Mouse (Mus musculus) lung, postnatal 0 days (tissue): ENCODE measurements around the gene Mettl8. TPM values are rescaled to one million over a fixed set of nuclear protein-coding genes. Genes with fewer than 3 reads are reported as not detected.

Experiments used
- ATAC-seq: fragments of 200-750 bp; cut with Nextera tagmentation; 2 replicates; pipeline ENCODE4 v1.8.0; 2017; ENCODE audit warnings: moderate library complexity
- DNase-seq: peaks from one replicate; pipeline ENCODE4 v3.0.0-alpha.2; 2016; ENCODE audit warnings: low spot score
- H3K27ac ChIP-seq: fragments of 300-500 bp; sonication (generic); 2 replicates; pipeline ENCODE4 v1.5.1; 2014; ENCODE audit warnings: antibody characterized with exemption, mild to moderate bottlenecking, low read length, mixed read lengths
- H3K27me3 ChIP-seq: fragments of 300-500 bp; sonication (generic); replicated peaks from 2 replicates; pipeline ENCODE4 v1.6.1; 2014; ENCODE audit warnings: low read length, mixed read lengths; ENCODE audit not compliant: insufficient read depth
- H3K36me3 ChIP-seq: fragments of 300-500 bp; sonication (generic); 2 replicates; pipeline ENCODE4 v1.6.1; 2014; ENCODE audit warnings: low read length, mixed read lengths; ENCODE audit not compliant: insufficient read depth
- H3K4me1 ChIP-seq: fragments of 300-500 bp; sonication (generic); 2 replicates; pipeline ENCODE4 v1.6.1; 2014; ENCODE audit warnings: antibody characterized with exemption, low read depth, low read length, mixed read lengths; ENCODE audit not compliant: insufficient read depth
- H3K4me2 ChIP-seq: fragments of 300-500 bp; sonication (generic); replicated peaks from 2 replicates; pipeline ENCODE4 v1.6.1; 2014; ENCODE audit warnings: low read depth, mild to moderate bottlenecking, low read length, moderate library complexity, mixed read lengths
- H3K4me3 ChIP-seq: fragments of 300-500 bp; sonication (generic); 2 replicates; pipeline ENCODE4 v1.5.1; 2014; ENCODE audit warnings: low read depth, low read length
- H3K9ac ChIP-seq: fragments of 300-500 bp; sonication (generic); replicated peaks from 2 replicates; pipeline ENCODE4 v1.6.1; 2014; ENCODE audit warnings: low read depth, mild to moderate bottlenecking
- H3K9me3 ChIP-seq: fragments of 300-500 bp; sonication (generic); 2 replicates; pipeline ENCODE4 v1.6.1; 2016; ENCODE audit warnings: low read length, mixed read lengths
- CTCF ChIP-seq: IDR thresholded peaks from 2 replicates; pipeline ENCODE4 v1.5.1; 2016; ENCODE audit warnings: antibody characterized with exemption, mild to moderate bottlenecking
- EP300 ChIP-seq: IDR thresholded peaks from 2 replicates; pipeline ENCODE4 v1.6.1; 2016; ENCODE audit warnings: antibody characterized with exemption, mild to moderate bottlenecking, control low read depth
- WGBS: fragments of 180-500 bp; shearing (Covaris S2); extraction: QIAGEN DNeasy Blood & Tissue Kit; methylation state at CpG from one replicate; pipeline ENCODE4 v1.1.7; 2014; 5-methylcytosine and 5-hydroxymethylcytosine counted together
- polyA plus RNA-seq: library from polyadenylated mRNA; unstranded; fragments of >200 nt; fragmentation: Nextera tagmentation; extraction: Ambion mirVana; gene quantifications from 2 replicates; pipeline ENCODE4 v1.2.1, GENCODE M21; 2015

Gene Mettl8
- polyA plus RNA-seq, 1 experiment from 2014 or later: 8.6 TPM

DNA sequence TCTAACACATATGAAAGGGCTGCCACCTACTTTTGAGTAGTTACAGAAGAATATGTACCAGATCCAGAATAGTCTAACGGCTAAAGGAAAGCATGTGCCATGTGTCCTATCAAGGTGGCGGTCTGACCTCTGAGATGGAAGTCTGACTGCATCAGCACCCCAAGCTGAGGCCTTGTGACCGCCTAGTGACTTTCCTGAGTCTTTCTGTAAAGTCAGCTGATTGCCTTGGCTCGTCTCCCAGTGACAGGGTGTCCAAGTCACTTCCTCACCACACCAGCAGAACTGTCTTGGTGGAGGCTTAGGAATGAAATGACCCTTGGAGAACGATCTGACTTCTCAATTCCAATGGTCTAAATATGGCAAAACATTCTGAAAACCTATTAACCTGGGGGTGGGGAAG lies 77.1 kb downstream of the Mettl8 start:
- no peak overlapping the region for H3K27ac ChIP-seq
- H3K4me3 ChIP-seq: no peak overlapping the region
- 58% methylated on average over 5 of the region's 5 CpGs for WGBS
- TF ChIP-seq CTCF (no peak), EP300 (no peak)
- H3K27me3 ChIP-seq: no peaks in the 10 kb centered on the region
- DNase-seq: peak; percentile 27
- H3K9me3 ChIP-seq: no peaks in the 10 kb centered on the region
- H3K36me3 ChIP-seq: no peaks in the 10 kb centered on the region
- no peak for ATAC-seq
- no peak overlapping the region for H3K9ac ChIP-seq
- no peak overlapping the region for H3K4me2 ChIP-seq
- H3K4me1 ChIP-seq: no peaks in the 10 kb centered on the region

DNA sequence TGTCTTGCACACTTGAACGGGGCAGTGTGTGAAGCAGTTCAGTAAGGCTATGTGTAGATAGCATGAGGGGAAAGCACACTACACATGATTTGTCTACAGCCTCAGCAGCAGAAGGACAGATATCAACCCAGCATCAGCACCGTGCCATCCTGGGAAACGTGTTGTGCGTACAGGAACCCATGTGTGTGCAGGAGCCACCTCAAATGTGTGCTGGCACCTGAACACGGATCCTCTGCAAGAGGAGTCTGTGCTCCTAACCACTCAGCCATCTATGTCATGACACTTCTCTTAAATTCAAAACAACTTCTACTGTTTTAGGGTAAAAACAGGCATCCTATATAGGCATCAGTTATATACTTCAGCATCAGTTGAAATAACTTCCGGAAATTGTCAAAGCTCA lies 80.6 kb downstream of the Mettl8 start:
- DNase-seq: no peak
- WGBS: 90% methylated on average over 6 of the region's 6 CpGs

DNA sequence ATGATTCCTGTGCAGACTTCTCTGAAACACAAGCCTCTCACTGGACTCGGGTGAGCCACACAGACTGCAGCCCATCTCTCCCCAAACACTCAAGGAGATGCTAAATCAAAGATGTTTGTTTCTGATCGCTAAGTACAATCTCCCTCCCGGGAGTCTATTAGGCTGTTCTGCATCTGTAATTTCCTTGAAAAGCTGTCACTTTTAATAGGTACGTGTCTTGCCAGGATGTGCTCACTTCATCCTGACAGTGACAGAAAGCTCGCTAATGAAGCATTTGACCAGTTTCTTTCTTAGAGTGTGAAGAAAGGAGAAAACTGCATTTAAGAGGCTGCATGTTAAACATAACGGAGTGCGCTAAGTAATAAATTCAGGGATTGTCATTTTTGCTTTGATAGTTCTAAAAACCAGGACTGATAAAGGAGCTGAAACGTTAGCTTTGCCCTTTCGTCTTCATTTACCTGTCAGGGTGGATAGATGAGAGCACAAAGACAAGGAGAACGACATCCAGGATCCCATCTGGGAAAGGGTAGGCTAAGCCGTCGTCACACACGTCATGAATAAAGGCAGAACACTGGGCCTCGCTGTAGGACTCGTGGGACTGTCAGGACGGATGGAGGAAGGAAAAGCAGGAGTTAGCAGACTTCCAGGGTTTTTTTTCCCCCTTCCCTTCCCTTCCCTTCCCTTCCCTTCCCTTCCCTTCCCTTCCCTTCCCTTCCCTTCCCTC lies 82.4 kb downstream of the Mettl8 start:
- Histone ChIP-seq H3K4me3 (no peak overlapping the region), H3K4me2 (no peak overlapping the region), H3K36me3 (no peaks in the 10 kb centered on the region), H3K9me3 (no peaks in the 10 kb centered on the region), H3K27ac (no peak overlapping the region), H3K9ac (no peak overlapping the region), H3K27me3 (no peaks in the 10 kb centered on the region), H3K4me1 (no peaks in the 10 kb centered on the region)
- no peak for ATAC-seq
- DNase-seq: no peak
- no peak for TF ChIP-seq CTCF
- TF ChIP-seq EP300: no peak
- WGBS: 69% methylated on average over 16 of the region's 16 CpGs

More for the DNA sequence above, 80.6 kb downstream of the Mettl8 start:
- no peak overlapping the region for H3K27ac ChIP-seq
- TF ChIP-seq CTCF (no peak), EP300 (no peak)
- H3K36me3 ChIP-seq: no peaks in the 10 kb centered on the region
- ATAC-seq: no peak
- no peak overlapping the region for H3K4me3 ChIP-seq
- no peaks in the 10 kb centered on the region for H3K27me3 ChIP-seq
- no peaks in the 10 kb centered on the region for H3K4me1 ChIP-seq
- H3K4me2 ChIP-seq: no peak overlapping the region
- no peaks in the 10 kb centered on the region for H3K9me3 ChIP-seq
- H3K9ac ChIP-seq: no peak overlapping the region

DNA sequence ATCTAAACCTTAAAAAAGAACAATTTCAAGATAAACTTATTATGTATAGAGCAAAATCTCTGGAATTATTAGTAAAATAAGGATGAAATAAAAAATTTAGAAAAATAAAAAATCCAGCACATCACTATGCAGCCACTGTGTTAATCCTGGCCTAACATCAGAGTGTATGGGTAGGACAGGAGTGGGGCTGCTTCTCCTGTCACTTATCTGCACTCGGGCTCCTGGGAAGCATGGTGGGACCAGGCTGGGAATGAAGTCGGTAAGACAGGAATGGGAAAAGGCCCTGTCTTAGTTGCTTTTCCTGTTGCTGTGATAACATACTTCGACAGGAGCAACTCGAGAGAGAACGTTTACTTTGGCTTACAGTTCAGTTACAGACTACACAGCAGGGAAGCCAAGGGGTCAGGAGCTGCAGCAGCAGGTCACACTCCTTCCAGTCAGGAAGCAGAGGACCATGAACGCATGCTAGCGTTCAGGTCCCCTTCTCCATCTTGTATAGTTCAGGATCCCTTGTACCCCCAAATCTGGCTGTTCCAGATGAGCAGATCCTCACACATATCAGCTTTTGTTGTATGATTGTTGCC lies 85.1 kb downstream of the Mettl8 start:
- 34% methylated on average over 7 of the region's 7 CpGs for WGBS

DNA sequence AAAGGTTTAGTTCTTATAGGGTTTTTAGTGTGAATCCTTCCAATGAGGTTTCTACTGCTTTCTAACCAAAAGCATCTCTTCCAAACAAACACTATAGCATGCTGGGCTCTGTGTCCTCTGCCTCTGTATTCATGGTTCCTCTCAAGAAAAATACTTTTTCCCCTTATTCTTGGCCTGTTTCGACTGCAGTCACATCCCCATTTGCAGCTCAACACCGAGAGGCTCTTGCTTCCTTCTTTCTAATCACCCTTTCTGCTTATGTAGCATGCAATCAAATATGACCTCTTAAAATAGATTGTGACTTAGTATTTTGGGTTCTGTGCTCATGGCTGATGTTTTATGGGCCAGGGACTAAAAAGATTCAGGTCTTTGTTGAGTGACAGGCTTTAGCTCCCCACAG lies 87.1 kb downstream of the Mettl8 start:
- WGBS: 81% methylated on average over 2 of the region's 2 CpGs
- no peak overlapping the region for H3K4me3 ChIP-seq
- no peak overlapping the region for H3K9ac ChIP-seq
- H3K27me3 ChIP-seq: no peaks in the 10 kb centered on the region
- H3K9me3 ChIP-seq: no peaks in the 10 kb centered on the region
- ATAC-seq (no peak), DNase-seq (no peak)
- no peaks in the 10 kb centered on the region for H3K36me3 ChIP-seq
- no peak for TF ChIP-seq EP300
- TF ChIP-seq CTCF: no peak
- H3K4me1 ChIP-seq: no peaks in the 10 kb centered on the region
- H3K4me2 ChIP-seq: no peak overlapping the region
- H3K27ac ChIP-seq: no peak overlapping the region

More for the DNA sequence above, 85.1 kb downstream of the Mettl8 start:
- TF ChIP-seq CTCF: no peak
- no peak for TF ChIP-seq EP300
- Histone ChIP-seq H3K36me3 (no peaks in the 10 kb centered on the region), H3K27ac (no peak overlapping the region), H3K4me2 (no peak overlapping the region), H3K9ac (no peak overlapping the region), H3K9me3 (no peaks in the 10 kb centered on the region), H3K27me3 (no peaks in the 10 kb centered on the region), H3K4me1 (no peaks in the 10 kb centered on the region), H3K4me3 (no peak overlapping the region)
- DNase-seq (no peak), ATAC-seq (no peak)

DNA sequence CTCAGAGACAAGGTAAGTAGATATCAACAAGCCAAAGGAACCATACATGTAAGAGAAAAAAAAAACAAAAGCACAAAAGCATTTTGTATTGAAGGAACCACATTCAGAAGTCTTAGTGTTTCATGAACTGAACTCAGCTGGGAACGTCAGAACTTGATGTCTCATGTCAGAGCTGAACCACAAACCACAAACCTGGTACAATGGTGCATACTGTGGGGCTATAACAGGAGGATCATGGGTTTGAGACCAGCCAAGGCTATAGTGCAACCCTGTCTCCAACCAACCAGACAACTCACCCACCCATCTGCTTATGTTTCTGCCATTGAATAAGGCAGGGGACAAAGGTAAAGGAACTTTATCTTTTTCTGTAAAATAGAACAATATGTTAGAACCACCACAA lies 88.2 kb downstream of the Mettl8 start:
- ATAC-seq (no peak), DNase-seq (no peak)
- H3K4me2 ChIP-seq: no peak overlapping the region
- H3K27me3 ChIP-seq: no peaks in the 10 kb centered on the region
- H3K9me3 ChIP-seq: no peaks in the 10 kb centered on the region
- WGBS: 85% methylated on average over 1 of the region's 1 CpGs
- no peak for TF ChIP-seq EP300
- no peak for TF ChIP-seq CTCF
- no peak overlapping the region for H3K9ac ChIP-seq
- H3K4me3 ChIP-seq: no peak overlapping the region
- no peaks in the 10 kb centered on the region for H3K36me3 ChIP-seq
- no peak overlapping the region for H3K27ac ChIP-seq
- no peaks in the 10 kb centered on the region for H3K4me1 ChIP-seq
